ENCODE assay signal across 8 mouse cellular contexts in the genomic region with DNA sequence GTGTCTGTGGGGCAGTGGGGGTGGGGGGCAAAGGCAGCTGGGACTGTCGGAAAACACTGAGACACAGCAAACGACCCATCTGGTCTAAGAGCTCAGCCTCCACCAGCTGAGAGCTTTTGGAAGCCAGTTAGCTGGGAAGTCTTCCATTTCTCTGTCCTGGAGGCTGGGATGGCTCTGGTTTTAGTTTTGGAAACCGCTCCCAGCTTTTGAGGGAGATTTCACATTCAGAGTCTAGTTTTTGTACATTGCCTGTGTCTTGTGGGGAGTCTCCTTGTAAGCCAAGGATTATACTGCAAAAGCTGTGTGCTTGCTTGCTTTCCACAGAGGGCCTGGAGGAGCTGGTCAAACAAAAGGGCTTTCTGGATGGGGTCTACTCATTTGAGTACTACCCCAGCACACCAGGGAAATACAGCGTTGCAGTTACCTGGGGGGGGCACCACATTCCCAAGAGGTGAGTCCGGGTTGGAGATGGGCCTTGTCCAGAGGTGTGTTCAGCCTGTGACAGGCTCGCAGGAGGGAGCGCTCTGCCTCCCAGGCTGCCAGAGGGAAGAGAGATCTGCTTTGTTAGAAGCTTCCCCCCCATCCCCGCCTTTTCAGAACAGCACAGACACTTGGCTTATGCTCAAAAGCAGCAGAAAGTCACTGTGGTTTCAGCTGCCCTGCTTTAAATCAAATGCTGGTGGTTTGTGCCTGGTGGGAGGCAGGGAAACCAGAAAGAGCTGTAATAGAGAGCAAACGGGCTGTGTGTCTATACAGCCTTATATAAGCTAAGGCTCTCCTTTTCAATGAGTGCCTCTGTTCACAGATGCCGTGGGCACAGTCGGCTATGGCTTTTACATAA.
A peak's percentile ranks its signal among the peaks of the same experiment; 100 is the strongest.
DNase-seq lines count a peak whose midpoint lies in the region; ATAC-seq and TF ChIP-seq lines count a peak whose summit lies in the region.

No protein-coding gene starts in this region.

- H3K27me3 ChIP-seq in lung, embryonic 14.5 days (ENCODE audit: insufficient read depth, low read length): no peaks in the 10 kb centered on the region
- no peaks in the 10 kb centered on the region for H3K27me3 ChIP-seq in liver, postnatal 0 days (ENCODE audit: insufficient read depth, low read length)
- H3K27me3 ChIP-seq in stomach, embryonic 15.5 days (replicated peaks): no peaks in the 10 kb centered on the region

- no peak for TF ChIP-seq EP300 in liver, postnatal 0 days (IDR thresholded peaks at IDR 0.05; ENCODE audit: low read depth)

- no peak overlapping the region for H3K9ac ChIP-seq in lung, embryonic 14.5 days
- H3K9ac ChIP-seq in liver, postnatal 0 days (replicated peaks): no peak overlapping the region
- no peak overlapping the region for H3K9ac ChIP-seq in stomach, embryonic 15.5 days

- 57% methylated on average over 11 of the region's 11 CpGs for WGBS in lung, embryonic 14.5 days
- 44% methylated on average over 11 of the region's 11 CpGs for WGBS in liver, postnatal 0 days (ENCODE audit: insufficient replicate concordance)
- WGBS in stomach, embryonic 15.5 days: 48% methylated on average over 11 of the region's 11 CpGs

- peak; percentile 48 for DNase-seq in lung, embryonic 14.5 days
- no peak for DNase-seq in lung, postnatal 36 days
- peak; percentile 32 for DNase-seq in c-Kit-positive CD71-negative TER-119-negative erythroid progenitor cells, embryonic 14.5 days (ENCODE audit: low read depth)
- peak; percentile 70 to 85 for DNase-seq in layer of hippocampus, adult 2 months (ENCODE audit: low spot score in 2 of 2)
- no peak for DNase-seq in liver, postnatal 0 days
- DNase-seq in lung, postnatal 4 days: no peak

- peaks cover 63% of the 10 kb centered on the region for H3K36me3 ChIP-seq in lung, embryonic 14.5 days (ENCODE audit: insufficient read depth)
- peaks cover 37% of the 10 kb centered on the region for H3K36me3 ChIP-seq in liver, postnatal 0 days (replicated peaks; ENCODE audit: insufficient read depth, low read length)
- H3K36me3 ChIP-seq in stomach, embryonic 15.5 days: peaks cover 28% of the 10 kb centered on the region

- TF ChIP-seq CTCF in lung, embryonic 14.5 days (IDR thresholded peaks at IDR 0.05; ENCODE audit: low read depth): no peak
- TF ChIP-seq CTCF in layer of hippocampus, adult 2 months (conservative IDR thresholded peaks at IDR 0.05): no peak
- no peak for TF ChIP-seq CTCF in liver, postnatal 0 days (IDR thresholded peaks at IDR 0.05; ENCODE audit: low read depth)

- H3K9me3 ChIP-seq in lung, embryonic 14.5 days (ENCODE audit: low read depth, low read length): no peaks in the 10 kb centered on the region
- H3K9me3 ChIP-seq in liver, postnatal 0 days (ENCODE audit: low read length): no peaks in the 10 kb centered on the region
- no peaks in the 10 kb centered on the region for H3K9me3 ChIP-seq in stomach, embryonic 15.5 days

- H3K27ac ChIP-seq in lung, embryonic 14.5 days (ENCODE audit: low read depth): peak overlapping the region; percentile 47; the same call in 1 of the 2 replicates
- H3K27ac ChIP-seq in layer of hippocampus, adult 2 months: peak overlapping the region; percentile 85
- no peak overlapping the region; the same call in 1 of the 2 replicates for H3K27ac ChIP-seq in liver, postnatal 0 days (ENCODE audit: low read depth)
- peak overlapping the region; percentile 91 for H3K27ac ChIP-seq in stomach, embryonic 15.5 days

- no peaks in the 10 kb centered on the region for H3K4me1 ChIP-seq in lung, embryonic 14.5 days (ENCODE audit: insufficient read depth)
- H3K4me1 ChIP-seq in liver, postnatal 0 days (ENCODE audit: insufficient read depth): 0 out of 2 replicates have a peak, but pooled peaks cover 6% of the 10 kb centered on the region
- H3K4me1 ChIP-seq in stomach, embryonic 15.5 days: peaks cover 9% of the 10 kb centered on the region; the same call in 1 of the 2 replicates

- H3K4me3 ChIP-seq in lung, embryonic 14.5 days (ENCODE audit: low read depth, low read length): no peak overlapping the region
- H3K4me3 ChIP-seq in layer of hippocampus, adult 2 months: peak overlapping the region; percentile 8; the same call in 1 of the 2 replicates
- no peak overlapping the region for H3K4me3 ChIP-seq in liver, postnatal 0 days (ENCODE audit: low read depth, low read length)
- no peak overlapping the region for H3K4me3 ChIP-seq in stomach, embryonic 15.5 days (replicated peaks)

- no peak overlapping the region for H3K4me2 ChIP-seq in lung, embryonic 14.5 days
- peak overlapping the region; percentile 47 for H3K4me2 ChIP-seq in liver, postnatal 0 days (ENCODE audit: low read depth, low read length)
- H3K4me2 ChIP-seq in stomach, embryonic 15.5 days: peak overlapping the region; percentile 25; the same call in 1 of the 2 replicates

- peak; percentile 53; the same call in 1 of the 2 replicates for ATAC-seq in lung, embryonic 14.5 days (ENCODE audit: insufficient read depth)
- peak; percentile 84 for ATAC-seq in frontal cortex, adult (ENCODE audit: low TSS enrichment)
- no peak for ATAC-seq in liver, postnatal 0 days
- ATAC-seq in stomach, embryonic 15.5 days (ENCODE audit: insufficient read depth, low FRiP score, low read depth): peak; percentile 69

Comparison
In these comparisons a context has a peak if more than half of its experiments do, and no peak if none do; other contexts are left out.
1. DNase-seq: peak in lung, embryonic 14.5 days (single experiment), c-Kit-positive CD71-negative TER-119-negative erythroid progenitor cells, embryonic 14.5 days (single experiment) and layer of hippocampus, adult 2 months (2 of 2); none in lung, postnatal 36 days (single experiment), liver, postnatal 0 days (single experiment) and lung, postnatal 4 days (0 of 2).